Mouse (Mus musculus) kidney, postnatal 36 days (tissue): ENCODE measurements around the gene Lrrc66.
"Not testable (repeated sequence)": the region's sequence is repeated elsewhere in the genome, so short reads cannot be mapped to it uniquely, and the experiment has no call there.

Source experiments
- DNase-seq, 2 experiments: peaks; one replicate each; pipeline ENCODE4 v3.0.0; 2021 to 2022; ENCODE audit warnings: mixed read lengths in 2 of 2

Gene Lrrc66

DNA sequence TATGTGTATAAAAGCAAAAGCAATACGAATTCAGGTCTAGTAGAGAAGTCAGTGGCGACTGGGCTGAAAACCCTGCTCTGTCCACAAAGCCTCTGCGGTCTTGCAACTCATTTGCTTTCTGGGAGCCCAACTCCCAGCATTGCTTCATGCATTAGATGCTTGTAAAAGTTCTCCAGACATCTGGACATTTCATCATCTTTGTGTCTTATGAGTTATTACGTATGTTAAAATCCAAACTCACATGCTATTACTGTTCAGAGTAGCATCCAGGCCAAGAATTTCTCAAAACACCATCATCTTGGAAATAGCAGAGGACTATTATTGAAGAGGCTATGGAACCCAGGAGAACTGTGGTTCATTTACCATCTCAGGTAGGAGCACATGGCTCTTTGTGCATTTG lies 21.3 kb downstream of the Lrrc66 start:
- no peak for DNase-seq

DNA sequence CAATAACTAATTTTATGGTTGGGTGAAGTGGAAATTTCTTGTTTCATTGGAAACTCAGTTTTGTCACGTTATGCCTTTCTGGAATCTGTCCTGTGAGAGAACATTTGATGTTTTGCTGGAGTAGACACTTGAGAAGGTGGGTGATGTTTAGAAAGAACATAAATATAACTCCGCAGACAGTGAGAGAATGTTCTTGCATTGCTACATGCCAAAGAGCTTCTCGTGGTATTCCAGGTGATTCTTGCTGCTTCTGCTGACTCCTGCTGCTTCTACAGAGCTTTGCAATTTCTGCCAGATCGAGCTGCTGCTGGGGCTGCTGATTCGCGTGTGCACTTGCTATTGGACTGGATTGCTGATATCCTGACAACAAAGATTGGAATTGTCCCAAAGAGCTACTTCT lies 27.4 kb downstream of the Lrrc66 start:
- DNase-seq = no peak

DNA sequence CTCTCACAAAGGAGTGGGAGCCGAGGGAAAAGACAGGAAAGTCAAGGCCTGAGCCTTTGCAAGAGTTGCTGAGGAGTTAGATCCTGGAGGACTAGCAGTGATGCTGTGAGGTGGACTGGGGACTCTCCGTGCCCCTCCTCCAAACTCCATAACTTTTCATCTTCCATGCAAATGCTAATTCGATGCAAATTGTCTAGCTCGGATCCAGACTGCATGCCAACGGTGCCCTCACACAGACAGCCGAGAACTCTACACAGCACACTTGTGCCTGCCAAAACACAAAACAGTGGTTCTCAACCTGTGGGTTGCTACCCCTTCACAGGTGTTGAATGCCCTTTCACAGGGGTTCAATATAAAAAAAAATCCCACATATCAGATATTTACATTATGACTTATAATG lies 27.8 kb downstream of the Lrrc66 start:
- no peak for DNase-seq

DNA sequence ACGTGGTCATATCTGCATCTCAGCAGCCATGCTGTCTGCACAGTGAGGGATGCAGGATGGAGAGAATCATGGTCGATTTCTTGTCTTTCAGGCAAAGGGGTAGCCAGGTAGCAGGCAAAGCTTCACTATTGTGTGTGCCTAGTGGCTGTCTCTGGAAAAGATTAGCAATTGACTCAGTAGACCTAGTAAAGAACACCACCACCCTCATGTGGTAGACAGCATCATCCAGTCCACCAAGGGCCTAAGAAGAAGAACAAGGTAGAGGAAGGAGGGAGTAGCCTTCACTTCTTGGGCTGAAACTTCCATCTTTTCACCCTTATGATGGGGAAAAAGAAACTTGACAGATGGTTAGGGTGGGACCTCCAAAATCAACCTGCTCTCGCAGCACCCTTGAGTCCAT lies 29.5 kb downstream of the Lrrc66 start:
- no peak for DNase-seq

DNA sequence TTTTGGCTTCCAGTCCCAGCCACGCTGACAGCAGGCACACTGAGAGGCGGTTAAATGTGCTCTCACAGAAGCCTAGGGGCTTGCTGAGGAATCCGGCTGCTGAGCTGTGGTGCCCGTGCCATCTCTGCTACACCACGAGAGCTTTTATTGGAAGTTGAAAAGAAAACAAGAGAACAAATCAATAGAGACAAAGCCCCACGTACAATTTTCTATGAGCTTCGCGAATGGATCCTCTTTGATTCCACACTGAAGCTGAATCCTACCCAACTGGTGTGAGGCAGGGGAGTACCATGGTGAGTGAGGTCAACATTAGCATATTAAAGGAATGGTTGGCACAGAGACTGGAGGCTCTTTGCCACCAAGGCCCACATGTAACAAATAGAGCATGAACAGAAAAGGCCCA lies 31.0 kb downstream of the Lrrc66 start:
- no peak for DNase-seq

DNA sequence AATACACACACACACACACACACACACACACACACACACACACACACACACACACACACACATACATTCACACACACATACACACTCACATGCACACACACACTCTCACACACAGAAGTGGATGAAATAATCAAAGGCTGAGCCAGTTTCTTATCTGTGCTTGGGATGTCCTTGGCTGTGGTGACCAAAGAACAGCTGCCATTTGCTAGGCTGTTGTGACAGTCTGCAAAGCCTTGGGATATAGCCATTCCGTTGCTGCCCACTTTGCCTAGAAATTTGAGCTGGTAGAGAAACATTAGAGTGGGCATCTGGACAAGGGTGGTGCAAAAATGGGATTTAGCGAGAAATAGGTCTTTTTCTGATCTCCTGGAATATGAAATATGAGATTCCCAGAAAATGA lies 32.3 kb downstream of the Lrrc66 start:
- DNase-seq = no peak

DNA sequence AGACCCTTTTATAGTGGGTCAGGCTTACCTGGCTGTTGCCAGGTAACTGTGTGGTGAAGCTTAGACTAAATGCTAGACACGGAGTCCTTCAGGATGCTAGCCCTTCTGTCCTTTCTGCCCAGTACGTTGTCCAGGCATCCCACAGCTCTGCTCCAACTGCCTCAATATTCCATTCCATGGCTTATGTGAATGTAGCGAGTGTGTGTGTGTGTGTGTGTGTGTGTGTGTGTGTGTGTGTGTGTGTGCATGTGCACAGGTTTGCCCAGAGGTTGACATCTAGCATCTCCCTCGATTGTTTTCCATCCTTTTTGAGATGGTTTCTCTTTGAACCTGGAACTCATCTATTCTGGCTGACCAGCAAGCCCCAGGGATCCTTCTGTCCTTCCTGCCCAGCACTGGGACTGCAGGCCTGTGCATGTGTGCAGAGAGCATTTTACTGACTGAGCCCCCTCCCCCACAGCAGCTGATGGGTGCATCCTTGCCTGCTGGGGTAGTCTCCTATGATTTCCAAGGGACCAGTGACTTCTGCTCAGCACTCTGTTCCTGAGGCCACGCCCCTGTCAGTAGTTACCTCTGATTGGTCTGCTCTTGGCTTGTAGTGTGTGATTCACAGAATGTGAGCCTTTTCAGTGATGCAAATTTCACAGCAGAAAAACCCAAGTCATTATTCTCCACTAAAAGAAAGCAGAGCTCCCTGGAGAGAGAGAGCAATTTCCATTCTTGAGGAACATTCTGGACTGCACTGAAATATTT lies 33.2 kb downstream of the Lrrc66 start:
- no peak for DNase-seq

DNA sequence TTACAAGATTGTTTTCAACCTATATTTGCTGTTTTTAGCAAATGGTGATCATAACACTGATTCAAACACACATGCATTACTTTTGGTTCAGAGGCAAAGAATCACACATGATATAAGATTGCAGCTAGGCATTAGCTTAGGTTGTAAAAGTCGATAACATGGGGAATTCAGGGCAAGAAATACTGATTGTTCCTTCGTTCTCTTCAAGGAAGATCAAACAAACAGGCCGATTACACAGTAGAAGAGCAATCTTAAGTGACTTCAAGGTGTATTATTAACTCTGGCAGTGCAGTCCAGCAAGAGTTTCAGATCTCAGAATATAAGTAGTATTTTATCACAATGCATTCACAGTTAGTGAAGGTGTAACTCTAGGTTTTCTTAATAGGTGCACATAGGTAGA lies 45.2 kb downstream of the Lrrc66 start:
- no peak for DNase-seq

DNA sequence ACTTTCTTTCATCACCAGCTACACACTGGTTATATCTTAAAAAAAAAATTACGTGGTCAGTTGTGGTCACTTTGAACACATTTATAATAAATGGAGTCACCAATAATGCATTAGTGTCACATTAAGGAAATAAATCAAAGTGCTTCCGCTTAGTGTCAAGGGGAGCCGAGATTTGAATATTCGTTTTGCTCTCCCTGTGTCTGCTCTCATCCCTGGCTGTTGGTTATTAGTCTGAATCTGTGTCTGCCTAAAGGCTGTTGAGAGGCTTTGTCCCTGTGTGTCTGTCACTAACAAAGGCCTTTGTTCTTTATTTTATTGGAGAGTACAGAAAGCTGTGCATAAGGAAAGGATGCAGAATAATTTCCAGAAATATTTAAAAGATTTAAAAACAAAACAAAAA lies 45.7 kb downstream of the Lrrc66 start:
- DNase-seq = no peak

DNA sequence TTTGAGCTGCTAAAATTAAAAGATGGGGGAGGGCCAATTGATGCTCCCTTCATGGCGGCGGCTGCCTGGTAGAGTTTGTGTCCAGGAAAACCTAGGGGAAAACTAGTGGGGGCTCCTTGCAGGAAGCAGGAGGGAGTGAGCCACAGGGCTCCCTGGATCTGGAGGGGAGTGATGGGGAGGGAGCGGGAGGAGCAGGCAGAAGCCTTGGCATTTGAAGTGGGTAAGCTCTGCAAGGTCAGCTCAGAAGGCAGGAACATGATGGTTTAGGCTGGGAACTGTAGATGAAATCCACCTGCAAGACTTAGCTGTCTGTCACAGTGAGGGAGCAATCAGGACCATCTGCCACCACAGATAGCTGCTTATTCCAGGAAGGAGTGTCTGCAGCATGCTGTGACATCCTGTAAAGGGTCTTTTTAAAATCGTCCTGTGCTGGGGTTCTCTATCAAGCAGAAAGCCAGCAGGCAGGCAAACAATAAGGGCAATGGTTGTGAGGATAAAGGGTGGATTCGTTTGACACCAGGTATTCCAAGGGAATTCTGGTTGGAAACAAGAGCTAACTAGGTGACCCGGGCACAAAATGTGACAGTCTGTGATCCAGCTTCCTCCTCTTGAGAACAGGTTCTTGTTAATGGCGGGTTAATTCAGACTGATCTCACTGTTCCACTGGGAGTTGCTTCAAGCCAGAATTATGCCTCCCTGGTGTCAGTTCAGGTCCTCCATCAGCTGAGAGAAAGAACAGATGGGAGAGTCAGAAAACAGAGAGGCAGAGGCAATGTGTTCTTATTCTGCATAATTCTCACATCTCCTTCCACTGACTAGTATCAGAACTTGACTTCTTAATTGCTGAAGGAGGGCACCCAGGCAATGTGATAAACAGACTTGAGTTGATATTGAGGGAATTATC lies 46.9 kb downstream of the Lrrc66 start:
- no peak for DNase-seq

DNA sequence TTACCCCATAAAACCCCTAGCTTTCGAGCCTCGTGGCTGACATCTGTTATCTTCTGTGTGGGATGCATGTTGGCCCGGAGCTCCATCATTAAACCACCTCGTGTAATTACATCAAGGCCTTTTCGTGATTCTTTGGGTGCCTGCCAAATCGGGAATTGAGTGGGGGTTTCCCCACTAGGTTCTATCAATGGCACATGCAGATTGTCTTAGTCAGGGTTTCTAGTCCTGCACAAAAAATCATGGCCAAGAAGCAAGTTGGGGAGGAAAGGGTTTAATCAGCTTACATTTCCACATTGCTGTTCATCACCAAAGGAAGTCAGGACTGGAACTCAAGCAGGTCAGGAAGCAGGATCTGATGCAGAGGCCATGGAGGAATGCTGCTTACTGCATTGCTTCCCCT lies 48.3 kb downstream of the Lrrc66 start:
- not testable (repeated sequence) for DNase-seq

DNA sequence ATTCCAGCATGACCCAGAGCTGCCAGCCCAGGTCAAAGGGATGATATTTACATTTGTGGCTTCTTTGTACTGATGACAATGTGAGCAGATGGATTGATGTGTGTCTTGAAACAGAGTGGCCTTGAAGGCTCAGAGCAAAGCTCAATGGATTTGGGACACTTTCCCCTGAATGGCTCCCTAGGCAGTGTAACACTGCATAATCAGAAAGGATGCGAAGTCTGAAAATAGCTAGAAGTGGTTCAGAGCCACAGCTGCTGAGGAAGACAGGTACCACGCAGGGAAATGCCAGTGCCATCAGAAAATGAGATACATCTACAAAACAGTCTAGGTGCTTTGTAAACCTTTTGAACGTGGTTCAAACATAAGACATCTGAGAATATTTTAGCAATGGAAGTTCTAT lies 54.2 kb downstream of the Lrrc66 start:
- DNase-seq = no peak

DNA sequence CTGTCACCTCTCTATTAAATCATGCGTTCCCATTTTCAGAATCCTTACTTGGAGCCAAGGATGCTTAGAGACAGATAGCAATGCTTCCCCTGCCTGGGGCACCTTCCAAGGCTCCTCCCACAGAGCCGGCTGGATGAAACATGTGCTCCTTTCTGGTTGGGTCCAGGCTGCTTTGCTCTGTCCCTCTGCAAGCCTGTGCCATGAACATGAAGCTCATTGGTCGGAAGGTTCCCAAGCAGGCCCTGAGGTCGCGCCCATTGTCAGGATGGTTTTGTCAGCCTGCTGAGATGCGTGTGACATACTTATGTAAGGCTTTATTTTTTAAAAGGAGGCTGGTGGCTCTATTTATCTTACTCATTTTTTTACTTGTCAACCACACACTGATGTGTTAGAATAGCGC lies 55.6 kb downstream of the Lrrc66 start:
- no peak for DNase-seq

DNA sequence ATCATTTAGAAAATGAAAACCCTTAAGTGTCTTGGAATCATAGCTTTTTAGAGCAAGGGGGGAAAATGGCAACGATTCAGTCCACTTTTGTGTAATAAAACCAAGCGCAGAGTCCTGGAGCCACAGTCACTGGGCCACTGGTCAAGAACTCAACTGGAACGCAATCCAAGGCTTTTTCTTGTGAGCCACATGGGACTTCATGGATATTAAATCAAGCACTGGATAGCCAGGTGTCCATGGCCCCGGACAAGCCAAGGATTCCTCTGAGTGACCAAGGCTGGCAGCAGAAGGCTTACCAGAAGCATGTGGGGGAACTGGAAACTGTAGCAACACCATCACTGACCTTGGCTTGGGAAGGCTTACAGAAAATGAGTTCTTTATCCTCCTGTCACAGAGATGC lies 57.7 kb downstream of the Lrrc66 start:
- DNase-seq = no peak

DNA sequence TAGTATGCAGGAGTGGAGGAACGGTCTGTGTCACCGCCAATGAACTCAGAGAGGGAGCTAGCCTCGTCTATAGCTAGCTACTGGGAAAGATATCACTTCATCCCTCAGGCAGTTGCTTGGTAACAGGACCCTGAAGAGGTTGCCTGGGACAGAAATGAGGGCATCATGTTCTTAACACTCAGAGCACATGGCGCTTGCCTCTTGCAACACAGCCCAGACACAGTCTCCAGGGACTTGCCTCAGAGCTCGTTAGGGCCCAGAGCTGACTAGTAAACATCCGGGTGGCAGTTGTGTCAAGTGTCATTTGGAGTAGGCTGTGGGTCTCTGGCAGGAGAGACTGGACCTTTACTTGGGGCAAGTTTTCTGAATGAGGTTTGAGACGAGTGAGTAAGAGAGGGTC lies 58.5 kb downstream of the Lrrc66 start:
- DNase-seq = peak in 1 of 2 experiments; percentile 28

DNA sequence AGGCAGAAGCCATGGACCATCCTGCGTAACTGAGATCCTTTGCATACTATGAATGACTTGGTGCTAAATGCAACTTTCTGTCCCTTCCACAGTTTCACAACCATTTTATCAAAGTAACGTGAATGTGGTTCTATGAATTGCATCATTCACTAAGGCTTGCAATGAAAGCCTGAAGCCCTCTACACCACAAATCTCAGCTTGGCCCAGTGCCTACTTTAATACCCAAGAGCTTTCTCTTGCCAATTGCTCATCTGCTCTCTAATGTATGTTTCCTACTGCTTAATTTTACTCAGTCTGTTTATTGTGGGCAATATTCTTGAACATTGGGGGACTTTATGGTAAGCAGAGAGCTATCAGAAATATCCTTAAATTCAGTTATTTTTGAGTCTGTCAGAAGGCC lies 59.5 kb downstream of the Lrrc66 start:
- no peak for DNase-seq

DNA sequence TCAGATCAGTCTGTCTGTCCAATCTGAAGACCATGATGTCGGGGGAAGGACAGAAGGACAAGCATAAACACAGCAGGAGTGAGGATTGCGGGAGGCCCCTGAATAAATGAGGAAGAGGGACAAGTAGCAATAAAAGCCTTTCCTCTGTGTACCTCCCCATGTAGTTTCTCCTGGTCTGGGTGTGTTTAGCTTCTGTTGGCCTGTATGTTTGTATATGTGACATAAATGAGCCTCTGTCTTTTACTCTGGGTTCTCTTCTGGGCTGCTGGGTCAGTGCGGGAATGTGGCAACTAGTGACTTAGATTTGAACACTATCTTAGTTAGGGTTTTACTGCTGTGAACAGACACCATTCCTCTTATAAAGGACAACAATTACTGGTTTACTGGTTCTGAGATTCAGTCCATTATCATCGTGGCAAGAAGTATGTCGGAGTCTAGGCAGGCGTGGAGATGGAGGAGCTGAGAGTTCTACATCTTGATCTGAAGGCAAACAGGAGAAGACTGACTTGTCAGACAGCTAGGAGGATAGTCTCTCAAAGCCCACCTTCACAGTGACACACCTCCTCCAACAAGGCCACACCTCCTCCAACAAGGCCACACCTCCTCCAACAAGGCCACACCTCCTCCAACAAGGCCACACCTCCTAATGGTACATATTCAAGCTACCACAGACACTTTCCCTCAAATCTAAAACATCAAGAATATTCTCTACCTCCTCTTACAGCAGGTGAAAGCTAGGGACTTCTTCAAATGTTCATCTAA lies 60.8 kb downstream of the Lrrc66 start:
- DNase-seq = no peak

DNA sequence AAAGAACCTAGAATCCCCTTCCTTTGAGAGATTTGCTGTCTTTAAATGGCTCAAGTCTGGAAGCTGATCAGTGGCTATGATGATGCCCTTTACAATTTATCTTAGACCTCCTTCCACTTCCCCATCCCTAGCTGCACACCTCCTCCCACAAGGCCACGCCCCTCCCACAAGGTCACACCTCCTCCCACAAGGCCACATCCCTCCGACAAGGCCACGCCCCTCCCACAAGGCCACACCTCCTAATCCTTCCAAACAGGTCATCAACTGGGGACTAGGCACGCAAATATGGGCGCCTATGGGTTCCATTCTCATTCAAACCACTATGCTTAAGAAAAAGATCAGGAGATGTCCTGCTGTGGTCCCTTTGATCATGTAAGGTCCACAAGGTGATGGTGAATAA lies 63.1 kb downstream of the Lrrc66 start:
- no peak for DNase-seq

DNA sequence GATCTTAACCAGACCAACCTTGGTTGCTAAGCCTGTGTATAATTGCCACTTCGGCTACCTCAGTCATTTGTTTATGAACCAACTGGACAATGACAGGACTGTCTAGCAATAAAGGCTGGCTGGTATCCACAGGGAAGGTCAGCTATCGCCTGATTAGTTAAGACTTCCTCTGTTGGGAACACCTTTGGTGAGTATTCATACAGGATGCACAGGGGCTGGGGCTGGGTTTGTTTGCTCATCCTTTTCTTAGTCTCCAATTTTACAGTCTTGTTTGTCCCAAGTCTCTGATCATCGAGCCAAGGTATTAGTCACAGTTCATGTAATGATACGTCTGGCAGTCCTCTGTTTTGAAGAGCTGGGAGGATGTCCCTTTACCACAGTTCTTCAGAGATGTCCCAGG lies 65.4 kb downstream of the Lrrc66 start:
- no peak for DNase-seq

DNA sequence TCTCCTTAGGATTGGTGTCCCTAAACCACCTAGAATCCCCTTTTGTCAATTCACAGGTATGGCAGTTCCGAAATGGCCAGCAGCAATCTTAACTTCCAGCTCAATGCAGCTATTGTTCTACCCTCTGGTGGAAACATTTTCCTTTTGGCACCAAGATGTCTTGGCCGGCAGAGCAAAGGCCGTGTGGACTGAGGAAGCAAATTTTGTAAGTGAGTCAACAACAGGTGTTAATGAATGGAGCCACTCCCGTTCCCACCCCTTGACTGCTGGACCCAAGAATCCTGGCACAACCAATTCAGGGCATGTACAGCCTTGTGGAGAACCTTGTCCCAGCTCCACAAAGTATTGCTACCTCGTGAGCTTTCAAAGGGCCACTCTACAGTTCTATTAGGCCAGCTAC lies 66.2 kb downstream of the Lrrc66 start:
- DNase-seq = no peak

DNA sequence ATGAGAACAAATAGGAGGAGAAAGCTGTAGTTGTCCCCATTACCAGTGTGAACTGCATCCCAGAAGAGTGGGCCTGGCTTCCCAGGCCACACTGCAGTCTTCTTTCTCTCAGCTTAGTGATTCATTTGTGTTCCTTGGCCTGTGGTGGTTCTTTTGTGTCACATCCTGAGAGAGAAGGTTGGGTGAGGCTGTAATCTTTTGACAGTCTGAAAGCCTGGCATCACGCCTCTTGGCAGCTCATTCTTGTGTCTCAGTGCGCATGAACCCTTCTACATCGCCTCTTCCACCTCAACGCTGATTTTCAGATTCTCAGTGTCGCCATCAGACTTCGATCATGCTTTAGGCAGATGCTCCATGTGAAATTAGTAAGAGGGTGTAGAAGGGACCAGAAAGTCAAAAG lies 68.3 kb downstream of the Lrrc66 start:
- no peak for DNase-seq

DNA sequence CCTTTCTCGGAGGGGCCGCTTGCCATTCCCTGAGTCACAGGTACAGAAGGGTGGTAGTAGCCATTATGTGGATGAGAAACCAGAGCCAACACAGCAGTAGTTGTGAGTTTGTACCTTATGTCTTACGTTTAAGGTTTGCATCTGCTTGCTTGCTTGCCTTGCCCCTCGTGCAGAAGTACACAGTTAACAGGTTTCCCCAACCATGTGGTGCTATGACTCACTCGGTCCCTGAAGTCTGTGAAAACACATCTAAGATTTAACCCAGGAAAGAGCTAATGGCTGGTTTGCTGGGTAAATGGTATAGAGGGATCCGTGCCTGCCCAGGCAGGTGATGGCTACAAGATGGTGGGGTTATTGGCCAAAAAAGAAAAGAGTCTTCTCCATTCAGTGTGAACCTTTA lies 73.6 kb downstream of the Lrrc66 start:
- no peak for DNase-seq

DNA sequence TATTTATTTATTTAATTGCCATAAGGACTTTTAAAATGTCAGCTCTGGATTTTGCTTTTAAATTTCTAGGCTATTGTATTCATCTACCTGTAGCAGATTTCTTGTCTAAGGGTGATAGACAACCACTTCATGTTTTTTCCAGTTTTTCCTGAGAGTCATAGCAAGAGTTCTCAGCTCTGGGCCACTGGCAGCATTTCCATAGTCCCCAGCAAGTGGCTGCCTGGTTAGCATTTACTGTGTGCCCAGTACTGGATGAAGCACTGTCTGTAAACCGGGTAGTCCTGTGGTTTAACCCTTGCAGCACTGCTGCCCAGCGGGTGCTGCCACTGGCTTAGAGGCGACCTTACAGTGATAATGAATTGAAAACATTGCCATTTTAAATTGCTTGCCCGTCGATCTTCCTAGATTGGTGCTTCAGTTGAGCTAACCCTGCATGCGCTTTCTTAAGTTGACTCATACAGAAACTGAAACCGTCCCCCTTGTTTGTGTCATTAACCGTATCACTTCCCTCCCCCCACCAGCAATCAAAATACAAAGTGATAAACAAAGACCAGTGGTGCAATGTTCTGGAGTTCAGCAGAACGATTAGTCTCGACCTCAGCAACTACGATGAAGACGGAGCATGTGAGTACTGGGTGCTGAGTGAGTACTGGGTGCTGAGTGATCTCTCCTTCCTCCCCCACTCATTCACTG lies 75.4 kb downstream of the Lrrc66 start:
- no peak for DNase-seq
